Mouse (Mus musculus) R1 (cell line): ENCODE measurements around the gene Hist1h4c.

Source experiments
- DNase-seq: peaks from one replicate; pipeline ENCODE4 v3.0.0-alpha.2; 2018; ENCODE audit warnings: low read depth, low spot score

Hist1h4c gene

DNA sequence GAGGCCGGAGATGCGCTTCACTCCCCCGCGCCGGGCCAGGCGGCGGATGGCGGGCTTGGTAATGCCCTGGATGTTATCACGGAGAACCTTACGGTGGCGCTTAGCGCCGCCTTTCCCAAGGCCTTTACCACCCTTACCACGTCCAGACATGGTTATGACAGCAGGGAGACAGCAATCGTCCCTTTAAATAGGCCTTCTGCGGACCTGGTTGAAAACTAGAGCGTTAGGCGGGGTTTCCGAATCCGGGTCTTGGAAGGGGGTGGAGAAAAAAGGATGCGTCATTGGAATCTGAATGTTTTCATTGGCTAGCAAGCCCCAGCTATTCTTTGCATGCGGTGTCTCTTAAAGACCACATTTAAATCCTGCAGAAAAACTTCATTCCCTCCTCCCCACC lies at the start of gene Hist1h4c:
Gene Hist1h4c, minus strand, starts transcription at position 155 of the 394 bp plus-strand sequence.
- DNase-seq: peak; percentile 98

GRCm38 (mm10) chr13:23747892-23748288 lies 49.6 kb upstream of the Hist1h4c start:
- peak; percentile 82 for DNase-seq

- peak; percentile 82 for DNase-seq
Observed at GRCm38 (mm10) chr13:23747081-23747891, 49.0 kb upstream of the Hist1h4c start.

DNA sequence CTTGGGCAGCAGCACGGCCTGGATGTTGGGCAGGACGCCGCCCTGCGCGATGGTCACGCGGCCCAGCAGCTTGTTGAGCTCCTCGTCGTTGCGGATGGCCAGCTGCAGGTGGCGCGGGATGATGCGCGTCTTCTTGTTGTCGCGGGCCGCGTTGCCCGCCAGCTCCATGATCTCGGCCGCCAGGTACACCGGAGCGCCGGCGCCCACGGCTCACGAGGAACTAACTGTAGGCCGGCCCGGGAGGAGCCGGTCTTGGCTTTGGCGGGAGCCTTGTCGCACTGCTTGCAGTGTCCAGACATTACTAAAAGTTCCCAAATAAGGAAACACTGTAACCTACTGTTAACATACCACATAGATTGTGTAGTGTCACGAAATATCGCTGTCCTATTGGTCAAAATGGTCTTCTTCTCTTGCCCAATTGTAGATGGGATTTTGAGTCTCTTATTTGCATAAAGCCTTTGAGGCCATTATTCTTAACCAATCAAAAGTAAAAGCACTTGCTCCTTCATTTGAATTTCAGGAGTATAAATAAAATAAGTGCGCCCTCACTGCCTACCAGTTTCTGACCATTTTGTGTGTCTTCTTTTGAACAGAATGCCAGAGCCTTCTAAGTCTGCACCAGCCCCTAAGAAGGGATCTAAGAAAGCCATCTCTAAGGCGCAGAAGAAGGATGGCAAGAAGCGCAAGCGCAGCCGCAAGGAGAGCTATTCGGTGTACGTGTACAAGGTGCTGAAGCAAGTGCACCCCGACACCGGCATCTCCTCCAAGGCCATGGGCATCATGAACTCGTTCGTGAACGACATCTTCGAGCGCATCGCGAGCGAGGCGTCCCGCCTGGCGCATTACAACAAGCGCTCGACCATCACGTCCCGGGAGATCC lies 48.2 kb upstream of the Hist1h4c start, which contains the start of gene Hist1h2bb:
Gene Hist1h2bb, plus strand, starts transcription at position 534 of the 880 bp plus-strand sequence.
- peak; percentile 98 for DNase-seq

DNA sequence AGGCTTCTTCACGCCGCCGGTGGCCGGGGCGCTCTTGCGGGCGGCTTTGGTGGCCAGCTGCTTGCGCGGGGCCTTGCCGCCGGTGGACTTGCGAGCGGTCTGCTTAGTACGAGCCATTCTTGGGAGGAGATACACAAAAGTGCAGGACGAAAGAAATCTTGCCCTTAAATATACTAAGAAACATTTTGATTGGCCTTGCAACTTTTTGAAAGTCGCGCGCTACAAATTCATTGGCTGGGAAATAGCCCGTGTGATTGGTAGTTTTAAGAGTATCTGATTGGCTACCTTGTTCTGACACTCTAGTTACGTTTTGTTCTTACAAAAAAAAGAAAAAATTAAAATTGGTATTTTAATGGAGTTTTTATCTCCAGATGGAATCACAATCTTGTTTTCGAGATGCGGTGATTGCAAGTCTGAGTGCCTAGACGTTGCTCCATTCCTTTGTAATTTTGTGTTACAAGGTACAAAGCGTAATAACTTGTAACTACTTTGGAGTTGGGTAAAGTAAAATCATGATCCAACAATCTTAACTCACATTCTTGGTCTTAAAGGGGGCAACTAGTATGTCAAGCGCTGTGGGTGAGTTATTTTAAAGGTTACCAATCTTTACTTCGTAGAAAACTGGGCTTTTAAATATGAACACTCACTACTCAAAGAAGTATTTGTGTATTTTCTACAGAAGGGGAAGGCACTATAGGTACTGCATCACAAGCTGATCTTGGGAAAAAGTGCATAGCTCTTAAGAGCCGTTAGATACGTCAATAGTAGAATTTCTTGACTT lies 47.3 kb upstream of the Hist1h4c start, which contains the start of gene Hist1h3c:
Gene Hist1h3c, minus strand, starts transcription at position 222 of the 781 bp plus-strand sequence.
- peak; percentile 96 for DNase-seq

DNA sequence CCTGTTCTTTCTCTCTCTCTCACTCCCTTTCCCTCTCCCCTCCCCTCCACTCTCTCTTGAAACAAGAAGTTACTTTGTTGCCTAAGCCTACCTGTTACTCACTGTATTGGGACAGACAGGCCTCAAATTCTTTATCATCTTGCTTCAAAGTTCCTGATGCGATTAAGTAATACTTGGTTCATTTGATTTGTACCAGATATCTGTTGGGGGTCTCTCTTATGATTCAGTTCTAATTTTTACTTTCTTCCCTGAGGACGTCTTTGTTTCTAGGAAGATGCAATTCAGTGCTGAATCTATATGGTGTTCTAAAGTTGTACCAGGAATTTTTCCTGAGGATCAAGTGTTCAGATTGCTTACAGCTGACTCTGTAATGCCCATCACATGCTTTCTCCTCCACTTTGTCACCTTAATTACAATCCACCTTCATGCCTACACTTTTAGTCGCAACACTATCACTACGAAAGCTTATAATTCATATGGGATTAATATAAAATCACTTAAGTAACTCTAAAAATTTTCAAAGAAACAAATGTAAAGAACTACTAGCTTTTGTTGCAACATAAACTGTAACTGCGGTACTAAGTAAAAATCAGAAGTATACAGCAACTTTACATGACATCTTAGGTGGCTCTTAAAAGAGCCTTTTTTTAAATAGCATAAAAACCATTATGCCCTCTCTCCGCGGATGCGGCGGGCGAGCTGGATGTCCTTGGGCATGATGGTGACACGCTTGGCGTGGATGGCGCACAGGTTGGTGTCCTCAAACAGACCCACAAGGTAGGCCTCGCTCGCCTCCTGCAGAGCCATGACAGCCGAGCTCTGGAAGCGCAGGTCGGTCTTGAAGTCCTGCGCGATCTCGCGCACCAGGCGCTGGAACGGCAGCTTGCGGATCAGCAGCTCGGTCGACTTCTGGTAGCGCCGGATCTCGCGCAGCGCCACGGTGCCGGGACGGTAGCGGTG lies 46.4 kb upstream of the Hist1h4c start:
- DNase-seq: peak; percentile 76

- DNase-seq: peak; percentile 67
Observed at GRCm38 (mm10) chr13:23743963-23744362, 45.7 kb upstream of the Hist1h4c start.

DNA sequence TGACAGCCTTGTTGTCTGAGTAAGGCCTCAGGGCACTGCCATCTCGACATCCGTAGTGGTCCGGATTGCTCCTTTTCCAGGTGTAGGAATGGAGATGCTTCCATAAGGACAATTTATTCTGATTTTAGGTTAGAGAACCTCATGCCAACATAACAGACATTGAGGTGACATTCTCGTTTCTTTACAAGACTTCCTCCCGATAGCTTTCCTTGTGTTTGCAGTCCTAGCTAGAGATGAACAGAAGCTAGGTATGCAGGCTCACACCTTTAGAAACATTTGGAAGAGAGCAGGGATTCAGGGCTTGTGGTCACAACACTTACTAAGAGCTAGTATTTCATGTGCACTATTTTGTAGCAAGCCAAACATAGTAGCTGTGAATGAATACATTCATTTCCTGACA lies 45.0 kb upstream of the Hist1h4c start:
- peak; percentile 28 for DNase-seq

- DNase-seq: peak; percentile 97
Observed at GRCm38 (mm10) chr13:23742007-23742406, 43.8 kb upstream of the Hist1h4c start.

DNA sequence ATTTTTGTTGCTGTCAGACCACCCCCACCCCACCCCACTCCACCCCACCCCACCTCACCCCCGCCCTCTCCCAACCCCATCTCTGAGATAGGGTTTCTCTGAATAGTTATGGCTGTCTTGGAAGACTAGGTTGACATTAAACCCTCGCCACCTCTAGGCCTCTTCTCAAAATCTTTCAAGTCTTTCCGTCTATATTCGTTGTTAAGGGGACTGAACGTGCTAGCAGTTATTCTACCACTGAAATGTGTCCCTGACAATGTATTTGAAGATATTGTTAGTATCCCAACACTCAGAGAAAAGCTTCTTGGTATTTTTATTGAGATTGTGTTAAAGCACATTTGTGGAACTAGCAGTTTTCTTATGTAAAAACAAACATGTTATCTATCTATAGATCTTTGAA lies 42.7 kb upstream of the Hist1h4c start:
- peak; percentile 20 for DNase-seq

GRCm38 (mm10) chr13:23740256-23740840 lies 42.1 kb upstream of the Hist1h4c start:
- DNase-seq: peak; percentile 37

GRCm38 (mm10) chr13:23739922-23740252 lies 41.6 kb upstream of the Hist1h4c start:
- no peak for DNase-seq

GRCm38 (mm10) chr13:23739069-23739921 lies 41.0 kb upstream of the Hist1h4c start:
- DNase-seq: peak; percentile 99

GRCm38 (mm10) chr13:23738677-23739068 lies 40.4 kb upstream of the Hist1h4c start, which contains the start of gene Hist1h1c:
Gene Hist1h1c, plus strand, starts transcription at chr13:23738808.
- DNase-seq: peak; percentile 94

DNA sequence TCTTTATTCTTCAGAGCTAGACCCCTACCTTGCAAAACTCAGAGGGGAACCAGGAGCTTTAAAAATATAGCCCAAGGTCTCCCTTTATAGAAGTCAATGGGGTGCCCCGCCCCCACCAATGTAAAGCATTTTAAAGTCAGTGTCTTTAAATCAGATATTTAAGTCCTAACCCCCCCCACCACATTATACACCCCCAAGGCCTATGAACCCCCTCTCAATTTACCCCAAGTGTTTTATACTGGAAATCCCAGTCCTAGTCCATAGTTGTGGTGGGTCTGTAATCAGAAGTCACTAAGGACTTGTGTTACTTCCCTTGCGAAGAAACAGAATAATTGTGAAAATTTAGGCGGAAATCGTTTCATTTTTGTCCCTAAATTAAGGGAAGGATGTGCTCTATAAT lies 39.8 kb upstream of the Hist1h4c start:
- peak; percentile 38 for DNase-seq

- DNase-seq: no peak
Observed at GRCm38 (mm10) chr13:23737091-23737490, 38.8 kb upstream of the Hist1h4c start.

DNA sequence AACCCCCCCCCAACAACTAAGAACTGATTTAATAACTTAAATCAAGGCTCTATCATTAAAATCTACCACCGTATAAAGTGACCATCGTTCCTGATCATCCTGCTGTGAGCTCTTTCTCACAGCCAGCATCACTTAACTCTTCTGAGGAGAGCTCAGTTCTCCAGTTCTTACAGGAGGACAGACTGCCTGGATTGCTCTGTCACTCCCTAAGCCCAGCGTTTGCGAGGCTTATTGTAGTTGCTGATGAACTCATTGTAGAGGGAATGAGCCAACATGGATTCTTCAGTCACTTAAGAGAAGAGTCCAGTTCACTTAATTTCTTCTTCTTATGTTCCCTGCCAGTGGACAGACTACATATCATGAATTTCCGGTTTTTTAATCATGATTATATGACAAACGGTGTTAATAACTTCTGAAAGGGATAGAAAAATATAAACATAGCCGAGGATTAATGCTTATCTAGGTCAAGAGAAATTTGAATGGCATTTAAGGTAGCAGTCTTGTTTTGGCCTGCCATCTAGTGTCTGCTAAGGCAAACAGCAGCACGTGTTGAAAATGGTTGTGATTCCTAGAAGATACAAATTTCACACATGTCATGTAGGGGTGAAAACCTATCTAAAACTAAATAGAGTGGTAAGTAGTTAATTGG lies 34.0 kb upstream of the Hist1h4c start:
- DNase-seq: peak; percentile 51

GRCm38 (mm10) chr13:23730479-23730878 lies 32.2 kb upstream of the Hist1h4c start:
- no peak for DNase-seq
